Mouse (Mus musculus) thymus, adult 18-20 months (tissue): Measurements from ENCODE around the gene Mob1a.
A peak's percentile ranks its signal among the peaks of the same experiment; 100 is the strongest.

ENCODE experiments used
- DNase-seq, 2 experiments: peaks; one replicate each; pipeline ENCODE4 v3.0.0; 2022; ENCODE audit warnings: mixed read lengths in 2 of 2

The Mob1a gene

DNA sequence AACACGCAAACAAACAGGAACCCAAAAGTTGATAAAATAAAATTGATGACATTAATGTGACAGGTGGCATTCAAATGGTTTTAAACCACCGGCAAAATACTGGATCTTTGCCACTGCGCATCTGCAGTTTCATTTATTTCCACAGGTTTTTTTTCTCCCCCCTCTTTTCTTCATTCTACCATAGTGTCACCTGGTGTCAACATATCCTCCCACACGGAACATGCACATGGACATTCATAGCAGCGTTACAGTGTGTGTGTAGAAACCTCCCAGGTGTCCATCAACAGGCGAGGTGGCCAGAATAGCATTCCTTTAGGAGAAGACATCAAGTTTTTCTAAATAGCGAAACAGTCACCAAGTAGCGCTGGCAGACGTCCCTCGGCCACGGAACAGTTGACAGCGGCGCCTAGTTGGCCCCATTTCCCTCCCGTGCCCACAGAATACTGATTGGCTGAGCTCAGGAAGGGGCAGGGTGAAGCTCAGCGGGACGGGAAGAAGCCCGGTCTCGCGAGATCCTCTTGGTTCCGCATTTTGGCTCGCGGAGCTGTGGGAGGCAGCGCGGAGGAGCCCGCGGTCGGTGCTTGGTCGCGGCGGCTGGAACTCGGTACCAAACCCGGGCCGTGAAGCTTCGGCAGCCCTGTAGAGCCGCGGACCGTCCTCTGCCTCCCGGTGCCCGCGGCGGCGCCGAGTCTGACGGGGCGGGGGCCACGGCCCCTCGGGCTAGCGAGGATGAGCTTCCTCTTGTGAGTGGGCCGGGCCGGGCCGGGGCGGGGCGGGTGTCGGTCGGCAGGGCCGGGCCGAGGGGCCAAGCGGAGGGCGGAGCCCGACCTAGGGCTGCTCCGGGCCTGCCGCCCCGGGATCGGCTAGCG is at the start of gene Mob1a, which contains the start of gene Mthfd2:
Gene Mob1a, plus strand, starts transcription at position 492 of the 869 bp plus-strand sequence.
Gene Mthfd2, minus strand, starts transcription at position 384 of the 869 bp plus-strand sequence.
- DNase-seq = peak; percentile 87 to 92

DNA sequence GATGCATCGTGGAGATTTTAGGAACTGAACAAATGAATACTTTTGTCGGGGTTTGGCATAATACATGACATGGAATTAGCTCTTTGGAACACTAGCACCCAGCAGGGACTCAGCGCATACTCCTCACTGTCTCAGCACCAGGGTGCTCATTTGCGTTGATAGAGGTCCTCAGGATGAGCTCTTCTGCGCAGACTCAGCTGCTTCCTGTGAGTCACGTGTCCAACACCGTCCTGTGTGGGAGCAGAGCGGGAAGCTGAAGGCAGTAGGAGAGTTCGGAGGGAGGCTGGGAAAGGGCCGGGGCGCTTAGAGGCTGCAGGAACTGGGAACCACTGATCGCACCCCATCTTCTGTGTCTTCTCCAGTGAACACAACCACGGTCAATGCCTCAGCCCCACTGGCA is 48.7 kb upstream of the Mob1a start:
- DNase-seq = no peak

DNA sequence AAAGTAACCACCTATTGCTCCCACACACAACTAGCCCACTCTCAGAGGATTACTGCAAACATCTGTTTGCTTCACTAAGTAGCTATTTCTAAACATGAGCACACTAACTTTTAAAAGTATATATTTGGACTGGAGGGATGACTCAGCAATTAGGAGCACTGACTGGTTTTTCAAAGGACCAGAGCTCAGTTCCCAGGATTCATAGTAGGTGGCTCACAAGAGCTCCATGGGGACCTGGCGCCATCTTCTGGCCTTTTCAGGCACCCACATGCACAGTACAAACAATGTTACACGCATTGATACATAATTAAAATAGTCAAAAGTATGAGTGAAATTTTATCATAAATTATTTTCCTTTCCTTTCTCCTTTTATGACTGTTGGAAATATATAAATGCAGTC is 46.9 kb upstream of the Mob1a start:
- DNase-seq = no peak

DNA sequence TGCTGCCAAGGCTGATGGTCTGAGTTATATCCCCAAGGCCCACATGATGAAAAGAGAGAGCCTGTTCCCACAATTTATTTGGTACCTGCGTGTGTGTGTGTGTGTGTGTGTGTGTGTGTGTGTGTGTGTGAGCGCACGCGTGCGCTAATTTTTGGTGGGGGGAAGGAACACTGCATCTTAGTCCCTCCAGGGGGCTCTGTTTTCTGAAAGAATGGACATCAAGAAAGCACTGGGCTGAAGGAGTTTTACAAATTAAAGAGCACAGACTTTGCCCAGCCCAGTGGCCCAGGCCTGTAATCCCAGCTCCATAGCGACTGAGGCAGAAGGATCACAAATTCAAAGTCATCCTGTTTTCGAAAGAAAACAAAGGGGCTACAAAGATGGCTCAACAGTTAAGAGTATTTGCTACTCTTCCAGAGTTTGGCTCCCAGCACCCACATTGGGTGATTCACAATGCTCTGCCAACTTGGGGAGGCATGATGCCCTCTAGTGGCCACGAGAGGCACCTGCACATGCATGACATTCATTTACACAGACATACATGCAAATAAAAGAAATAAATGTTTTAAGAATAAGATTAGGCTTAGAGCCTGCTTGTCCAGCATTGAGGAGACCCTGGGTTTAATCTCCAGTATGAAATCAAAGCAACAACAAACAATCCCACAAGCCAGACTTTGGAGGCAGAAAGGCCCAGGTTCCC is 45.4 kb upstream of the Mob1a start:
- no peak for DNase-seq

DNA sequence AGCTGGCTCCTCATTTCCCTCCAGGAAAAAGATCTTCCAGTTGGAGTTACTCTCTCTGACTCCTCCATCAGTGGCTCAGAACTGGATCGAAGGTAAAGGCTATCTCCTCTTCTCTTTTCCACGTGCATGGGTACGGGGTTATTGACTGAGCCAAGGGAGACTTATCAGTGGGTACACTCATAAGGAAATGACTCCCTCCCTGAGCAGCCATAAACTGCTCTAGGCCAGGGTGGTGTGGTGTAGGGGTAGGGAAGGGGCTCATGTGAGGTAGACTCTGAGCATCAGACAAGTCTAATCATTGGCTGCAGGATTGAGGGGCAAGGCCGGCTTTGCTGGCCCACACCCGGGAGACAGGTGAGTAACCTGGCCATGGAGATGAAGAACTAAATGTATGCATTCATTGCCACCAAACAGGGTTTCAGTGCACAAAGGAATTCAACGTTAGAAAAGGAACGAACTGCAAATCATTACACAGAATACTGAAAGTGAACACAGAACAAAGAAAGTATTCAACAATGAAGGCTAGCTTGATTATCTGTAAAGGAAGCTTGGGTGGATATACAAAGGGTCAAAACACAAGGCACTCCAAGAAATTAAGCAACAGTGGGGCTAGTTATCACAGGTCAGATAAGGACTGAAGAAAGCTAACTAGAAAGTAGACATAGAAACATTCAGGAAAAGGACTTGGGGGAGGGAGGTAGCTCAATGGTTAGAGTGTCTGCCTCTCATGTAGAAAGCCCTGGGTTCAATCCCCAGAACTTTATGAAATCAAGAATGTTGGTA is 25.2 kb upstream of the Mob1a start:
- no peak for DNase-seq

DNA sequence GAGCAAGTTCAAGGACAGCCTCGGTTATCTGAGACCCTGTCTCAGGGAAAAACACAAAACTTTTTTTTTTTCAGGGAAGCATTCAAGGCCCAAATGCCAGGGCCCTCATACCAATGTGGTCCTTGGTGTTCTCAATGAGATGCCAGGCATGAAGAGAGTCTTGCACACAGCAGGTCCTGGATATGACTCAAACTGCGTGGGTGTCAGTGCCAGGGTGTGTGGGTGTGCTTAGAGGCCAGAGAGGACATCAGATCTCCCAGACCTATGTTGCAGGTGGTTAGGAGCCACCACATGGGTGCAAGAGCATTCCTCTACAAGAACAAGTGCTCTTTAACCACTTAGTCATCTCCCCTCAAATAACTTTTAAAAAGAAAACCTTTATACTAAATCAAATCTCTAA is 24.5 kb upstream of the Mob1a start:
- no peak for DNase-seq

DNA sequence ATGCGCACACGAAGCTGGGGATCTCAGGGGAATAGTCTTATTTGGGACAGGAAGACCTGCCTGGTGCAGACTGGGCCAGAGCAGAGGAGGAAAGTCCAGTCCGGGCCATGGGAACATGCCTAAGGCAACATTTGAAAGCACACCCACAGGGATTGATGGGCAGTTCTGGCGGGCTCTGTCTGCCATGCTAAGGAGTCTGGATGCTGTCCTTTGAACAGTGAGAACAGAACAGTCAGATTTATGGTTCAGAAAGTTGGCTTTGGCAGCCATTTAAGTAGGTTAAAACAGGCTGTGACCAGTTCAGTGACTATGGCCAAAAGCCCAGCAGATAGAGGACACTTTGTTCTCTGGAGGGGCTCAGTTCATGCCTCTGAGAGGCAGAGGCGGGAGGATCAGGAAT is 23.6 kb upstream of the Mob1a start:
- no peak for DNase-seq

DNA sequence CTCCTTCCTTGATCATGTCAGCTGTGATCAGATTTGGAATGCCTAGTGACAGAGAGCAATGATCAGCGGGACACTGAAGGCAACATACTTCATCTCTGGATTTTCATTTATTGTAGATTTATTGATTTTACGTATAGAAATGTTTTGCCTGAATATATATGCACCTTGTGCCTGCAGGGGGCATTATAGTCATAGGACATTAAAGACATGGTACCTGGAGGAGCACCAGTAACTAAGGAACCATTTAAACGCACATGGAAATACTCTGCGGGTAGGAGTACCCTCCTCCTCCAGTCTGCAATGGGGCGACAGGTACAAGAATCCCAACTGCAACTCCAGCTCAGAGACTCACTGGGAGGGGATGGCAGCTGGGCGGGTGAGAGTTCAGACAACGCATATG is 16.8 kb upstream of the Mob1a start:
- no peak for DNase-seq

DNA sequence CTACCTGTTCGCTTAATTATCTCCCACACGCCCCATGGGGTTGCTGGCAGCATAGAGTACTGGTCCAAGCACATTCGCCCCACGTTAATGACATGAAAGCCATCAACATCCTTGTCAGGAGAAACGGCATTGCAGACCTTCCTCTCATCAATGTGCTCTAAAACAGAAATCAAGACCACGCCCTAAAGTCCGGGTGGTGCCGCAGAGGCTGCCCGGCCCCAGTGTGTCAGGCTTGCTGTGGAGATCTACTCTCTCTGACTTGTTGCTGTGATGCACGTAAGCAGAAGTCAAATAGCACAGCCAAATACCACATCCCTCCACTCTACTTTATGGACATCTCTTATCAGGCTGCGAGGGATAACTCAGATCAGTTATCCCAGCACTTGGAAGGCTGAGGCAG is 14.6 kb upstream of the Mob1a start:
- no peak for DNase-seq

DNA sequence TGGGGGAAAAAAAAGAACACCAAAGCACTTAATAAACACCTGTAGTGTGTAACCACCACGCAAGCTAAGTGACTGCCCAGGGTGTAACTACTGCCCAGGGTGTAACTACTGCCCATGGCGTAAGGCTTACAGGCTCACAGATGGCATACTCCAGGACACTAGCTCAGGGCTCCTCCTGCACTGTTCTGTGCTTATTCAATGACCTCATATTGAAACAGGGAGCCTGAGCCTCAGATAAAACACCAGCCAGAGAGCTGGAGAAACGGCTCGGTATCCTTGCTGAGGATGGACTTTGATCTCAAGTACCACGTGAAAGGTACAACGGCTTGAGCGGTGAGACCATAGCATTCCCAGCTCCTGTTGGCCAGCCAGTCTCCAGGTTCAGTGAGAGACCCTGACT is 13.8 kb upstream of the Mob1a start:
- DNase-seq = no peak

DNA sequence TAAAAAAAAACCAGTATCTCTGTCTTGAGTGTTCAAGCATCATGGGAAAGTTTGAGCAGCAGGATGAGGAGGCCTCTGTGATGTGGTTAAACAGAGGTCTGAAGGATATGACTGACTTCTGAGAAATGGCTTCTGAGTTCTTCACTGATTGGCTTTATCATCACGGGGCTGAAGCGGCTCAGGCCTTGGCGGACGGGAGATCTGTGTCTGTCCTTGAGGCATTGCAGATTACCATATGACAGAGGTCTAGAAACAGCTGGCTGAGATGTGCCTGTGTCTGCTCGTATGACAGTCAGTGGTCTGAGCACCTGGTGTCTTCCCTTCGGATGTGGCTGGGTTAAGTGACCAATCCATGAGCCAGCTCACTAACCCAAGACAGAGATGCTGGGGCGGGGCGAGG is 13.3 kb upstream of the Mob1a start:
- DNase-seq = no peak

DNA sequence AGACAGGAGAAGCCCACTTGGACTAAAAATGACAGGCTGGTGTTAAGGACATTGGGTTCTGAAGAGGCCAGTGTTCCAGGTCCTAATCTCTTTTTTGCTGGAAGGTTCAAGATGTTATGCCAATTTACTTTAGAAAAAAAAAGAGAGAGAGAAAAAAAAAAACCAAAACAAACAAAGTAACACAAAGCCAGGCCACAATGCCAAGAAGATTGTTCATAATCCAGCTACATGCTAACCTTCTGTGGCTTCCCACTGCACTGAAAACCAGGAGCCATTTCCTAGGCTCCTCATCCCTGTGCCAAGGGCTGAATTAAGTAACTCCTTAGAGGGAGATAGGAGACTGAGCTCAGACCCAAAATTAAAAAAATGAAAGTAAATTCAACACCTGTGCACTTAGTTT is 10.5 kb upstream of the Mob1a start:
- no peak for DNase-seq

DNA sequence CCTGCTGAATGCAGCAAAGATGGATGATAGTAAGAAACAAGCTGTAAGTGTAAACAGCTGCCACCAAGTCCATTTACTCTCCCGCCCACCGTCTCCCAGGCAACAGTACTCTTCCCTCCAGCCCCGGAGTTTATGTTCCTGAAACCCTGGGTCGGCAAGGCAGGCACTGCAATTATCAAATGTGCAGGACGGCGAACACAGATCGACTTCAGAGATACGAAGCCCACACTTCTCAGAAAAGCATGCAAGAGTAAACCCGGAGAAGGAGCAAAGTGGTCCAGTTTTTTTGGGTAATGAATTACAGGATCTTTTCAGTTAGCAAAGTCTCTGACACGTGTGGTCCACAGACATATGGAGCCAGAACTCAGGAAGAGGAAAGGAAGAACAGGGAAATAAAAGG is 9.8 kb upstream of the Mob1a start:
- DNase-seq = no peak

DNA sequence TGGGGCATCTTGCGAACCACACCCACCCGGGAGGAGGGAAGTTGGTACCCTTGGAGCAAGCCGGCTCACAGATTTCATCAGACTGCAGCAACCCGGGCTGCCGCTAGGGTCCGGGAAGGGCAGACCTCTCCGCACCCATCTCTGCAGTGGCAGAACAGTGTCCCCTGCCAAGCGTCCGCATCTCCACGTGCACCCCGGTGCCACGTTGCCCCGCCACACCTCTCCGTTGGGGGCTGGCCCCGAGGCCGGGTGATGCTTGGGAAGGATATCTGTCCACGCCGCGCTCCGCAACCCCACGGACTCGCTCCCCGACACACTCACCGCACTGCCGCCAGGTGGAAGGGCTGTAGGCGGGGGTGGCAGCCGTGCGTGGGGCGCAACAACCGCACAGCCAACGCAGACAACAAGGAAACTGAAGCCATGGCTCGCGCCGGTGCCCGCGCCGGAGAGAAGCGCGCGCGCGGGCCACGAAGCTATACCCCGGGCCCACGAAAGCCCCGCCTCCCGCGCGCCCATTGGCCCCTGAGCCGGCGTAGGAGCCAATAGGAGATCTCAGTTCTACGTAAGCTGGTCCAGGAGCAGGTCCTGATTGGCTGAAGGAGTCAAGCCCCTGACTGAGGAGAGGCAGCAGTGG is 8.6 kb upstream of the Mob1a start:
- peak; percentile 84 to 91 for DNase-seq

DNA sequence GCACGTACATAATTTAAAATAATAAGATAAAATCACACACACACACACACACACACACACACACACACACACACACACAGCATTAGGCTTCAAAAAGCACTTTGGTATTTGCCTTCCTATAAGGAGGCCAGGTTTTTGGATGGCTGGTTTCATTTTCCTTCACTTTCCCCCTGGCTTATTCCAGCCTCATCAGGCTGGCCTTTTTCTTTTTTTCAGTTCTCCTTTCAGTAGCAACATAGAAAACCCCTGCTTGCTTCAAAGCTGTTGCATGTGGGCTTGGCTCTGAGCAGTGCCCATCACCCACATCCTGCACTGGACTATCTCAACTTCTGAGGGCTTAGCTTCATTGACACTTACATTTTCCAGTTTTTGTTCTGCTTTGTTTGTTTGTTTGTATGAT is 3.9 kb upstream of the Mob1a start:
- DNase-seq = no peak

DNA sequence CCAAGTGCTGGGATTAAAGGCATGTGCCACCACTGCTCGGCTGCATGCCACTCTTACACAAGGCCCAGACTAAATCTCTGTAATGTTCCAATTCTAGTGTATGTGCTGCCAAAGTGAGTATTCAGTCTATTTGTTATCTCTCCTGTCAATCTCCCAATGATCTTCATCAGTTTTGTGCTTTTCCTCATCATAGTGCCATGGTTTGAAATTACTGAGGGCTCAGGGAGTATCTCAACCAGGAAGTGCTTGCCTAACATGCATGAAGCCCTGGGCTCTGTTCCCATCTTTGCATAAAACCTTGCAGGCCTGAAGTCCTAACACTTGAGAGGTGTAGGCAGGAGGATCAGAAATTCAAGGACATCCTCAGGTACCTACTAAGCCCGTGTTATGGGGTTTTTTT is 3.0 kb upstream of the Mob1a start:
- DNase-seq = no peak

DNA sequence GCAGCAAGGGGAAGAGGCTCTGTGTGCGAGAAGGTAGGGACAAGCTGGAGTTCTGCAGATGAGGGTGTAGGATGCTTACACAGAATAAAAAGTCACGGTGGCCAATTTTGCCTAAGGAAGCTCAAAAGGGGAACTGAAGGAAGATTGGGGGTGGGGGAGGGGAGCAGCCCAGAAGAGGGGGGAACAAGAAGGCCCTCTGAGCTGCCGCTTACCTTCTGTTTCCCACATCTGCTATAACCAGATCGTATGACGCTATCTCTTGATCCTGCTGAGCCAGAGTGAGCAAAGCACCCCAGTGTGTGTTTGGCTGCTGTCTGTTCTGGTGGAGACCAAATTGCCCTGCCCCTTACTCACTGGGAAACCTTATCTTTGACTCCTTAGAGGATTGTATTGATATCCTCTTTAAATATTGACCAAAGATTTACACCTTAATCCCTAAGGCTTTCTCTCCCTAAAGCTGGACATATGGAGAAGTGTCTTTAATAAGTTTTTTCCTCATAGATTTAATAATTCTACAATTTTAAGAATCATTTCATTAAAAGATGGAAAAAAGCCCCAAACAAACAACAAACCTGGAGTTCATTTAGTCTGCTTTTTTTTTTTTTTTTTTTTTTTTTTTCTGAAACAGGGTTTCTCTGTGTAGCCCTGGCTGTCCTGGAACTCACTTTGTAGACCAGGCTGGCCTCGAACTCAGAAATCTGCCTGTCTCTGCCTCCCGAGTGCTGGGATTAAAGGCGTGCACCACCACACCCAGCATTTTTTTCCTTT is 2.0 kb upstream of the Mob1a start:
- no peak for DNase-seq

DNA sequence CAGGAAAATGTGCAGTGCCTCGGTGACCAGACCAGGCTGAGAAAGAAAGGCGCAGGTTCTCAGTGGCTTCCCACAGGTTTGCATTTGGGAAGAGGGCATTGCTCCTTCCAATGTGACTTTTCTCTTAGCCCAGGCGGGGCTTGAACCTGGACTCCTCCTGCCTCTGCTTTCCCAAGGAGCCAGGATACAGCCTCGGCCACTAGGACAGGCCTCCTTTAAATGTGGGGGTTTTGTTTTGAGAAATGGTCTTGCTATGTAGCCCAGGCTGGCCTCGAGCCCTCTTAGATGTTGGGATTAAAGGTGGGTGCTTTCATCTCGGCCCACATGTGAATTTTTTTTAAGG is 549 bp downstream of the Mob1a start:
- DNase-seq = no peak

DNA sequence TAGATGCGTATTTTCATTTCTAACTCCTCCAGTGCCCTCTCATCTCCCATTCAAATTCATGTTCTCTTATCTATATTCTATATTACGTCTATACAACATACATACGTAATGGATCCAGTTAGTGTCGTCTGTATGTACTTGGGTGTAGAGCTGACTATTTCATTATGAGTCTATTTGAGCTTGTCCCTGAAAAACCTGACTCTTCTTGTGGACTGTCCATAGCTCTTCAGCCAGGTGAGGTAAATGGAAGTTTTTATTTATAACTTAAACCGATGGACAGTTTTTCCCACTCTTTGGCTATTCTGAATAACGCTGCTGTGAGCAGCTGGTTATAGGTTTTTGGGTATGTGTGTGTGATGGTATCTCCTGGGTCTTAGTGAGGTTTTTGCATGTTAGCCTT is 945 bp downstream of the Mob1a start:
- DNase-seq = no peak

DNA sequence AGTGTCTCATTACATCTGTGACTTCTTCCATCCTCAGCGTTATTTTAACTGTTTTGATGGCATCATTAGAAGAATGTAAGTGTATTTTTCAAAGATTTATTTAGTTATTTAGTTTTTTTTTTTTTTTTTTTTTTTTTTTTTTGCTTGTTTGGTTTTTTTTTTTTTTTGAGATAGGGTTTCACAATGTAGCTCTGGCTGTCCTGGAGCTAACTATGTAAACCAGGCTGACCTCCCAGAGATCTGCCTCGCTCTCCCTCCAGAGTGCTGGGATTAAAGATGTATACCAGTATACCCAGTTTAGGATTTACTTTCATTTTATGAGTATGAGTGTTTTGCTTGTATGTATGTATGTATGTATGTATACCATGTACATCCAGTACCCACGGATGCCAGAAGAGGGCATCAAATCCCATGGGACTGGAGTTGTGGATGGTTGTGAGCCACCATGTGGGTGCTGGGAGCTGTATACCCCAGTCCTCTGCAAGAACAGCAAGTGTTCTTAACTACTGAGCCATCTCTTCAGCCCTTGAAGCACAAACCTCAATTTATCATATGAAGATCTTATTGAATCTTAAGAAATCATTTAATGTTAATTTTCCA is 1.9 kb downstream of the Mob1a start:
- no peak for DNase-seq

DNA sequence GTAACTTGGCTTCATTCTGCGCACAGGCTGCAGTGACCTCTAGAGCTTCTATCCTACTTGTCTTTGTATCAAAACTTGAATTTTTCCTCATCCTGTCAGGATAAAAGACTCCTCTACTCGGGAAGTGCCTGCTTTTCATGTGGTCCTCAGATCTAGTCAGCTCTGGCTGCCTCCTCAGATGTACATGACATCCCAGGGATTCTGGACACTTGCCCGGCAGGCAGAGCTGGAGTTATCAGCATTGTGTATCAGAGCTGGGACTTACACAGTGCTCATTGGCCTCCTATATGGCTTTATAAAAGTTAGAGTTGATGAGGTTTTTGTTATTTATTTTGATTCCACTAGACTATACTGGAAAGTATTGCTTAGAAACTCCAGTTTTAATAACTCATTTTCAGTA is 15.6 kb downstream of the Mob1a start:
- DNase-seq = no peak

DNA sequence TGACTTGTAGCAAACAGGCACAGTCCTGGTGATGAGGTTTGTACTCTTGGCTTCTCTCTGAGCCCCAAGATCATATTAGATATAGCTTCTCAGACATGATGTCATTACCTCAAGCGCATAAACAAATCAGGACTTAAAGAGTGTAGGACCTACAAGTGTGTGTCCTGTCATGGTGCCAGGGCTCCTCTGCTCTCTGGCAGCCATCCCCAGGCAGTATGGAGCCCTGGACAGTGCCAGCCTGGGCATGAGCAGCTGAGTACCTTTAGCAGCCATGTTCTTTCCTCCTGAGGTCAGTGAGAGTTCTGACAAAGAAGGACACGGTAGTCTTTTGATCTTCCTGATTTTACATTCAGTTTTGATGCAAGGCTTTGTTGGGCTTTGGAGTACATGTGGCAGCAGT is 17.1 kb downstream of the Mob1a start:
- no peak for DNase-seq
